Mouse (Mus musculus): ENCODE data around the gene Ulk4.
A peak's percentile ranks its signal among the peaks of the same experiment; 100 is the strongest.

The Ulk4 gene

DNA sequence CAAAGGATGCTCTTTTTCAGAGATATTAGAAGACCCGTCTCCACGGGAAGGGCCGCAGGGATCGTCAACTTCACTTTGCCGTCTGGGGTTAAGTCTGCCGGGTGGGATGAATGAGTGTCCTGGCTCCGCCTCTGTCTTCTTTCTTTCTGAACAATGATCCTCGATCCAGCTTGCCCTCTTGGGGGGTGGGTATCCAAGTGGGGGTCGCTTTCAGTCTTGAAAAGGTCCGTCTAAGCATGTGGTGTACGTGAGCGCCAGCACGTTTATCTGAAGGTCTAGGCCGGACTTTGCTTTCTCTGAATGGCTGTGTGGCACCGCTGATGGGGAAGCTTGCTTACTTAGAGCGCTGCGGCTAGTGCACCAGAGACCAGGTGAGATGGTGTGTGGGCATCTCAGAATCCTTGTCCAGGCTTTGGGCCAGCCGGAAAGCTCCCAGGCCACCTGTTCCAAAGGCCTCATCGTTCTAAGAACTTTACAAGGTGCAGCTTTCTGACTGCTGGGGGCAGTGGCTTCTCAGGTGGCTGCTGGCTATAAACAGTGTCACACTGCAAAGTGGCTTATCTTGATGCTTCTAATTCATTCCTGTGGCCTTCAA, 23.1 kb upstream of the Ulk4 start:
- no peak for DNase-seq (ENCODE audit: low read depth, low spot score)

DNA sequence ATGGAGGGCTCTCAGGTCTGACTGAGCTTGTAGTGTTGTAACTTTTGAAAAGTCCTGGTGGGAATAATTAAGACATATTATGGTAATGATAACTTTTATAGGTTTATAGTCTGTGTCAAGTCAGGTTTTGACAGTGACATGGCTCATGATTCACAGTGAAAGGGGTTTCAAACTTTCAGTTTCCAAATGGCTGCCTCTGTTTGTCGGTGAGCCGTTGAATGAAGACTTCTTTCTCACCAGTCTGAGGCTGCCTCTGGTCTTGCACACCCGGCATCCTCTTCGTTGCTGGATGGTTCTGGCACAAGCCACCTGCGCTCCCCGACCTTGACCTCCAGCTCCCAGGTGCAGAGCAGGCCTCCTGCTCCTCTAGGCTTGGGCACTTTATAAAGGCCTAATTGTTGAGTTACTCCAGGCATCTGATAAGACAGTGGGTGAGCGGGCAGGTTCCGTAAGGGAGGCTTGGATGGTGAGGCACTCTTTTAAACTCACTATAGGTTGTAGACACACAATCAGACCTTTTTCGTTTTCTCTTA, 22.3 kb upstream of the Ulk4 start:
- DNase-seq (ENCODE audit: low read depth, low spot score), result peak; percentile 52

DNA sequence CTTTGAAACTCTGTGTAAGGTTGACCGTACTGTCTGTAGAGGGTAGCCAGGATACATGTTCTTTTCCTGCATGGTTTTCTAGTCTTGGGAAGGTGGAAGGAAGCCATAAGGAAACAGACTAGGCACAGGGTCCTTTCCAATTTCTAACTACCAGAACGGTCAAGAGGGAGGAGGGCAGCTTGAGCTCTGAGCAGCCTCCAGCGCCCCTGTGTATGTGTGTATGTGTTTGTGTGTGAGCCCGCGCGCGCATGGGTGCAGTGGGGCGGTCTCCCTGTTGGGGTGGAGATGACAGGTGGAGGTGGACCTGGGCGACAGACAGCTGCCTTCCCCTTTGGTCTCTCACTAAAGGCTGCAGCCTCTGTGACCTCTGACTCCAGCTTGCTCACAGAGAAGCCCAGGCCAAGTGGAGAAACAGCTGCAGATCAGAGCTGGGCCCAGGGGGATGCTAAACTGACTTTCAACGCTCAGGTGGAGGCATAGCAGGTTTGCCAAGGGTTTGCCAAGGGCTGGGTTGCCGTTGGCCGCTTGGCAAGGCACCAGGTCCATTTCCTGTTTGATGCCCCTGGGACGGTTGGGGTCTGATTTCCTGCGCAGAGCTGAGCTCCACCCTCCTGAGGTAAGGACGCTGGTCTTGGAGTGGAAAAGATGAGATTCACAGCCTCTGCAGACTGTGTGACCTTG, 21.6 kb upstream of the Ulk4 start:
- DNase-seq (ENCODE audit: low read depth, low spot score), result no peak

DNA sequence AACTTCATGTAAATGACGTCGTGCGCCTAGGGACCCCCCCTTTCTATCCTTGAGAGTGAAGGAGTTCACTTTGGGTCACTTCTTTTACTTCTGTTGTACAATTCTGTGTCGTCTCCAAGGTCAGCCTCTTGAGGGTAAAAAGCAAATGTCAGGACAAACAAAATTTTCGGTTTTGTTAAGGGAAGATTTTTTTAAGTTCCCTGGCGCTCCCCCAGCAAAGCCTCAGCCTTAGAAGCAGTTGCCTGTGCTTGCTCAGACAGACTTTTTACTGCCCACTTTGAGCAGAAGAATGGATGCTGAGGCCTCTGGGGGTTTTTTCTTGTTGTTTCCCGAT, 21.0 kb upstream of the Ulk4 start:
- DNase-seq (ENCODE audit: low read depth, low spot score), result no peak

DNA sequence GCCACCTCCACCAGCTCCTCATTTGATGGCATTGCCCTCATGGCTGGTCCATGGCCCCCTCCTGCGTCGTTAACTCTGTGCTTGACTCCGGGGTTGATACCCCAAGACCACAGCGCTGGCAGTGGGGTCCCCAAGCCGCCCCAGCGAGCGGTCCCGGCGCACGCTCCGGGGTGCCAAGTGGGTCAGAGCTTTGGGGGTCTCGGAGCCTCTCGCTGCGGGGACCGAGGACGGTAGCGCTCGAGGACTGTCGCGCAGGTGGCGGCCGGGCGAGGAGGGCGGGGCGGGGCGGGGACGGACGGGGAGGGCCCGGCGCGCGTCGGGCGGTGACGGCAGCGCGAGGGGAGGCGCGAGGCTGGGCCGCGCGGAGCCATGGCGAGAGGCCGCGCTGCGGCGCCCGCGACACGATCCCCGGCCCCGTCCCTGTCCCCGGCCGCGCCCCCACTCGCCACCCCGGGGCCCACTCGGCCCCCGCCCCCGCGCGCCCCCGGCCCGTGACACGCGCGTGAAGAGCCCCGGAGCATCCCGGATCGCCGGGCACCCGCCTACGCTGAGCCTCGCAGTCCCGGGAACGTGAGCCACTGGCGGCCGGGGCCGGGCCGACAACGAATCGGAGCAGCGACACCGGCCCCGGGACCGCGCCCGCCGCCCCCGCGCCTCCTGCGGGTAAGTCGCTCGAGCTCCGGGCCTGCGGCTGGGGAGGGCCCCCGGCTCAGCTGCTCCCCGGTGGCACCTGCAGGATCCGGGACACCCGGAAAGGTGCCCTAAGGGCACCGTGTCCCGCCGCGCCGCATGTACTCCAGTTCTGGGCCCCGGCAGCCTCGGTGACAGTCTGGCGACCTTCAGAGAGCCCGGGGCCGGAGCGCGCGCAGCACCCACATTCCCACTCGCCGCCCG, 20.4 kb upstream of the Ulk4 start, which contains the start of gene Trak1:
Gene Trak1 (plus strand): TSS at position 332 of the 894 bp plus-strand sequence.
- no peak for DNase-seq (ENCODE audit: low read depth, low spot score)

DNA sequence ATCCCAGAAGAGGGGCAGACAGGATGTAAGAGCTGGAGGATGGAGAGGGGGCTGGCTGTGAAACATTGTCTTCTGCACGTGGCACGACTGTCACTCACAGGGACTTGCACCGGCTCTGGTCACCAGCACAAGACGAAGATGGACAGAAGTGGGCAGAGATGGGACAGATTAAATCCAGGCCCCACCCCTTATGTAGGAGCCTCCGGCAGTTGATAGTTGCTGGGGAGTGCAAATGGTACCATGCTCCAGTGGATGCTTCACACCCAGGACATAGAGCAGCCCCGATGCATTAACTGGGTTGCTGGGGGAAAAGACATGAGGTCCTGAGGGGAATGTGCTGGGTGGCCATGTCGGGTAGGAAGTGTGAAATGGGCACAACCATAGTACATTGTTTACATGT, 18.2 kb upstream of the Ulk4 start:
- no peak for DNase-seq (ENCODE audit: low read depth, low spot score)

DNA sequence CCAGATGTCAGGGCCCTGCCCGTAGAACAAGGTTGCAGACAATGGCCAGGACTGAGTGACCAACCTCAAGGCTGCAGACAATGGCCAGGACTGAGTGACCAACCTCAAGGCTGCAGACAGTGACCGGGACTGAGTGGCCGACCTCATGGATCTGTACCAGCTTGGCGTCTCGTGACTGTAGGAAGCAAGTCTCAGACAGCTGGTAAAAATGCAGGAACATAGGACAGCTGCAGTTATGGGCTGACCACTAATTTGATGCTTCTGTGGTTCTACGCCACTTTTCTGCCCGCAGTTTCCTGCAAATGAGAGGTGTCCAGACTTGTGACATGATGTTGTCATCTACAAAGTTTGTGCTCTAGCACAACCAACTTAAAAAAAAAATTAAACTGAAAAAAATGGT, 16.2 kb upstream of the Ulk4 start:
- no peak for DNase-seq (ENCODE audit: low read depth, low spot score)

DNA sequence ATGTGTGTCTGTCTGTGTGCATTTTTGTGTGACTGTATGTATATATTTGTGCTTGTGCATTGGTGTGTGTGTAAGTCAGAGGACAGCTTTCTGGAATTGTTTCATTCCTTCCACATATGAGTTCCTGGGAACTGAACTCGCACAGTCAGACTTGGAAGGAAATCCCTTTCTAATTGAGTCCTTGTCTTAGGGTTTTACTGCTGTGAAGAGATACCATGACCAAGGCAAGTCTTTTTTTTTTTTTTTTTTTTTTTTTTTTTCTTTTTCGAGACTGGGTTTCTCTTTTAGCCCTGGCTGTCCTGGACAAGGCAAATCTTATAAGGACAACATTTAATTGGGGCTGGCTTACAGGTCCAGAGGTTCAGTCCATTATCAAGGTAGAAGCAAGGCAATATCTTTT, 14.3 kb upstream of the Ulk4 start:
- no peak for DNase-seq (ENCODE audit: low read depth, low spot score)

DNA sequence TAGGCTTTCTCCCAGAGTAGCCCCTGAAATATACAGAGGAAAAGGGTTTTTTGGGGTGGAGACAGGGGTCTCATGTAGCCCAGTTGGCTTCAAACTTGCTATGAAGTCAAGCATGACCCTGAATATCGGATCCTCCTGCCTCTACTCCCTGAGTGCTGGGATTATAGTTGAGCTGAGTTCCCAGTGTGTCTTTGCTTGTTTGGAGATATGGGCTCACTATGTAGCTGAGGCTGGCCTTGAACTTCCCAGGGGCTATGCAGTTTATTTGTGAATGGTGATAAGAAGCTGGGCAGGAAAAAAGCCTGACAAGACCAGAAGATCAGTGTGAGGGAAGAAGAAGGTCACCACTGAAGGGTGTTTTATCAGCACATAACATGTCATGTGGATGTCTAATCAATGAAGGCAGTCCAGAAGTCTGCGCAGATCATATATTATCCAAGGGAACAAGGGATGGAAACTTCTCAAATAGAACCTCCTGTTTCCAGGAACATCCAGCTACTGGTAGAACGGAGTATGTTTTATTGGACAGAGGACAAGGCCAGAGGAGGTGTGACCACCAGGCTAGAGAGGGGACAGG, 9.4 kb upstream of the Ulk4 start:
- DNase-seq (ENCODE audit: low read depth, low spot score), result no peak

DNA sequence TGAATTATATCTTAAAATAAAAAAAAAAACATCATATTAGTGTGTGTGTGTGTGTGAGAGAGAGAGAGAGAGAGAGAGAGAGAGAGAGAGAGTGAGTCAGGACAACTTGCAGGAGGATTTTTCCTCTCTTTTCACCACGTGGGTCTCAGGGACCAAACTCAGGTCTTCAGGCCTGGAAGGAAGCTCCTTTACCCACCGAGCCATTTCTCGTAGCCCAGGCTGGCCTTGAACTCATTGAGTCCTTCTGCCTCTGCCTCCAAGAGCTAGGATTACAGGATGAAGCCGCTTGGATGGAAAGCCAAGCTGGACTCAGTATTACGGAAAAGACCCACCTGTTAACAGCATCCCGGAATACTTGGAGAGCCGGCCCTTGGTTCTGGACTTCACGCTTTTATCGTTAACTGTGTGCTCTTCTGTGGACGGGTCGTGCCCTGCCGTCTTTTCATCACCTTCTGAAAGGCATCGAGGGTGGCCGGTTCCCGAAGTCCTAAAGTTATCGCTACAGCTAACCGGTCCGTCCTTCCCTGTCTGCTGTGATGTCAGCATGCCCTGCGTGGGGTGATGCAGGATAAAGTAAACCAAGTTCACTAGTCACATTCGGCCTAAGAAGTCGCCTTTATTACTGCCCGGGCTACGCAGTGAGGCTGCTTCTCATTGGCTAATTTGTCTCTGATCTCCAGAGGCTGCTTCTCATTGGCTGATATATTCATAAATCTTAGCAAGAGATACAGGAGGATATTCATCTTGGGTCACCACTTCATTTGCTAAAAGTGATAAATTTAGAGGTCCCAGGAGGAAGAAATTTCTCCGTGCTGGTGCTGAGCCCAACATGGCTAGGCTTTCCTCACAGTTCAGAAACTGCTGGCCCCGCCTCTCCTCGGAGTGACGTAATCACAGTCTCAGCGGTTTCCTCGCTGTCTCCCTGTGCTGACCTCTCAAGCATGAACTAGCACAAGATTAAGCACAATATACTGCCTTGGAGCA, 8.6 kb upstream of the Ulk4 start:
- peak; percentile 58 for DNase-seq (ENCODE audit: low read depth, low spot score)

DNA sequence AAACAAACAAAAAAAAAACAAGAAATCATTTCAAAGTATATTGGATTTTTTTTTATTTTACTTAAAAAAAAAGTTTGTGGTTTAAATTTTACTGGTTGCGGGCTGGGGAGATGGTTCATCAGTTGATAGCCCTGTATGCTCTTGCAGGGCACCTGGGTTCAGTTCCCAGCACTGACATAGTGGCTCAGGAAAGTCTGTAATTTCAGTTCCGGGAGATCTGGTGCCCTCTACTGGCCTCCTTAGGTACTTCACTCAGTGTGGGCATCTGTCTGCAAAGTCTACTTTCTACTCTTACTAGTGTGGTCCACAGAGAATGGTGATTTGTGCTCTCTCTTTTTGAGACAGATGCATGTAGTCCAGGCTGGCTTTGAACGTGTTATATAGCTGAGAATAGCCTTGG, 7.4 kb upstream of the Ulk4 start:
- DNase-seq (ENCODE audit: low read depth, low spot score), result peak; percentile 81

DNA sequence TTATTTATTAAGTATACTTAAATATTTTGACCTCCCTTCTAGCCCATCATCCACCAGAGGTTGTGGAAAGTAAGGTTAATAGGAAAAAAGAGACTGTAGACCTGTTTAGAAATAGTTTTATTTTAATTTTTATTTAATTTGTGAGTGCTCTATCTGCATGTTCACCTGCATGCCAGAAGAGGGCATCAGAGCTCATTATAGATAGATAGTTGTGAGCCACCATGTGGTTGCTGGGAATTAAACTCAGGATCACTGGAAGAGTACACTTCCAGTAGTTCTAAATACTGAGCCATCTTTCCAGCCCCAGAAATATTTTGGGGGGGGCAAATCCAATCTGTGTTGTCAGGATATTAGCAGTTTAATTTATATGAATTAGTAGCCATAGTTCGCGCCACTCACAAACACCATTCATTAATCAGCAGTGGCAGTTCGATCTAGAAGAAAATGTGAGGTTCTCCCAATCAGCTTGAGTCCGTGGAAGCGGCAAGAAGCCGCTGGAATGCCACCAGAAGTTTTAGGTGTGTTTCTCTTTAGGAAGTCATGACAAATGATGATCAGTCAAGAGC, 6.7 kb upstream of the Ulk4 start:
- peak; percentile 63 for DNase-seq (ENCODE audit: low read depth, low spot score)

DNA sequence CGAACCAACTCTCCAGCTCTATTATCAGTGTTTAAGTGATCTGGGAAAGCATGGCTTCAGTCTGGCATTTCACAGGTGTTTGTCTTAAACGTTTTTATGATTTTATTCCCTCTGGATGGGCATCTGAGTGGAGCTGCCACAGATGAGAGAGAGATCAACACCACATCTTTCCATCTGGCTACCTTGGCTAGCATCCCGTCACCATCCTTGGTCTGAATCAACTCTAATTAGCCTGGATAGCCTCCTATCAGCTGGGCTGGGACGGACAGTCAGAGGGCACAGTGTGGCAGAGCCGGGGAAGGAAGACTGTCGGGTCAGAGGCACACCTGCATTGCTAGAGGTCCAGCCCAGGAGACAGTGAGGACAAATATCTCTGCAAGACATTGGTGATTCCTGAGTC, 4.9 kb upstream of the Ulk4 start:
- no peak for DNase-seq (ENCODE audit: low read depth, low spot score)

DNA sequence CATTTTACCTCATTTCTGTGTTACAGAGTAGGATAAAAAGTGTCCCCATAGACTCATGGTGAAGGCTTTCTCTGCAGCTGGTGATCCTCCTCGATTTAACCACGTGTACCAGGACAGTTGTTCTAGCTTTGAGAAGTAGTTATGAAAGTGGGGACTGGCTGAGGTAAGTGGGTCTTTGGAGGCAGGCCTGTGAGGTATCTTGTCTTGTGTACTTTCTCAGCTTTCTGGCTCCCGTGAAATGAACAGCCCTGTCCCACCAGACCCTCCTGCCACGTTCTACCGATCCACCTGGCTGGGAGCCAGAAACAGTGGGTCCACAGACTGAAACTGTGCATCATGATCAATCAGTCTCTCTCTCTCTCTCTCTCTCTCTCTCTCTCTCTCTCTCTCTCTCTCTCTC, 2.2 kb upstream of the Ulk4 start:
- no peak for DNase-seq (ENCODE audit: low read depth, low spot score)

DNA sequence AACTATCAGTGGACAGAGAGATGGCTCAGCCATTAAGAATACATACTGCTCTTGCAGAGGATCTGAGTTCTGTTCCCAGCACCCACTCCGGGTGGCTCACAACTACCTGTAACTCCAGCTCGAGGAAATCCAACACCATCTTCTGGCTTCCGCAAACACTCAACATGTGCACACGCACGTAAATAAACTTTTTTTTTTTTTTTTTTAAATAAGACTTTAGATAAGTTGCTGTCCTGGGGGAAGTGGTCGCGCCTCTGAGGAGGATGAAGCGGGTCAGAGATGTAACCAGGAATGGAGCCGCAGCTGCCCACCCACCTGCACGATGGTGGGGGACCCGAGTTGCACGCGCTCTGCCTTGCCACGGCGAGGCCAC, 266 bp downstream of the Ulk4 start:
- DNase-seq (ENCODE audit: low read depth, low spot score), result no peak

DNA sequence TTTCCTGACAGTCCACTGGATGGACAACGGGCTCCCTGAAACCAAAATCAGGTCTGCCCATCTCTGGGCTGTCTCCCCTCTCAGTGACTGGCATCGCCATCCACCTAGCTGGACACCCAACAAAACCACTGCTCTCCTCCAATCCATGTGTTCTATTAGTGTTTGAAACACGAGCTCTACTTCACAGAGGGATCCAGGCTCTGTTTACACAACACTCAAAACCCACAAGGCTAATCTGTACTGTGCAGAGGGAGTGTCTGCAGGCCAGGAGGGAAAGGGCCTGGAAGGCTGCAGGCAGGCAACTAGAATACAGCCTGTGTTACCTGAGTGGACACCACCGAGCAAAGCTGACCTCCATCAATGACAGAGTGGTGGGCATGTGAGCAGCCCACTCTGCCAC, 5.4 kb downstream of the Ulk4 start:
- no peak for DNase-seq (ENCODE audit: low read depth, low spot score)

DNA sequence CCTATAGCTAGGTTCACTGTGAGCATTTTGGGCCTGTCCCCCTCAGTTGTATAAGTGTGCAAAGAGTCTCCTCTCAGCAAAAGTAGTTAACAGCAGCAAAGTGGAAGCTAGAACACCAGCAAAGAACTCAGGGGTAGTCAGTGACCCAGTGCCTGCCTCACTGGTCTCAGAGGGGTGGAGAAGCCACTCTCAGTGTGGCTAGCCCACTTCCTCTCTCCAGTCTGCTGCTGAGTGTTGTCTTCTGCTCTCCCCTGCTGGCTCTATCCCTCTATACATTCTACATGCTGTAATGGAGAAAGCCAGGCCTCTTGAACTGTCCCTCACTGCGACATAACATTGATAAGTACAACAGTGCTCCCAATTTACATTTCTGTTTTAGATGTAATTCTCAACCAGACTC, 5.8 kb downstream of the Ulk4 start:
- no peak for DNase-seq (ENCODE audit: low read depth, low spot score)

DNA sequence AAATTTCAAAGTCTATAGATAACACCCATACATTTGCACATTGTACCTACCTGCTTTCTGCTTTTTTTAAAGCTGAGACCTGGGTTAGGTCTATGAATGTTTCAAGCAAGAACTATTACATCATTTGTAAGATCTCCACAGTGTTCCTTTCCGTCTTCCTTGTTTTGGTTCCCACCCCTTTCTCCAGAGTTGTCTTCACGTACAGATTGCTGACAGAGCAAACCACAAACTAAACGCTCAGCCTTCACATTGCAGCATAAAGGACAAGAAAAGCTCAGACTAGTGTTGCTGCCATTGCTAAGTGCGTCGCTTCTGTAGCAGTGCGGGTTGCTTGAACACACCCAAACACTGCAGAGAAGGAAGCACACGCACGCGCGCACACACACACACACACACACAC, 11.7 kb downstream of the Ulk4 start:
- no peak for DNase-seq (ENCODE audit: low read depth, low spot score)

DNA sequence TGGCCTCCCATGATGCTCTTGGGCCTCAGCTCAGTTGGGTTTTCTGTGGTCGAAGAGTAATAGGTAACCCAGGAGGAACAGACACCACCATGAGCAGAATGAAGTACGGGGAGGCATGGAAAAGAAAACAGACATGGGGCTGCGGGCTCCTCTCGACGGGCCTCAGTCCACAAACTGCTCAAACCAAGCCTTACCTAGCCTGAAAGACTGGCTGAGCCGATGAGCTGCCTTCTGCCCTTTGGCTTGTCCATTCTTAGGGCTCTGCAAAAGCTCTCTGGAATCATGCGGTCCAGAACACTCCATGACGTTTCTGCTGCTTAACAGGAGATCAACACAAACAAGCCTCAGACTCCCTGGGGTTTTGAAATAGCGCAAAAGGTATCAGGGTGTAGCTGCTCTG, 19.9 kb downstream of the Ulk4 start:
- DNase-seq (ENCODE audit: low read depth, low spot score), result no peak

DNA sequence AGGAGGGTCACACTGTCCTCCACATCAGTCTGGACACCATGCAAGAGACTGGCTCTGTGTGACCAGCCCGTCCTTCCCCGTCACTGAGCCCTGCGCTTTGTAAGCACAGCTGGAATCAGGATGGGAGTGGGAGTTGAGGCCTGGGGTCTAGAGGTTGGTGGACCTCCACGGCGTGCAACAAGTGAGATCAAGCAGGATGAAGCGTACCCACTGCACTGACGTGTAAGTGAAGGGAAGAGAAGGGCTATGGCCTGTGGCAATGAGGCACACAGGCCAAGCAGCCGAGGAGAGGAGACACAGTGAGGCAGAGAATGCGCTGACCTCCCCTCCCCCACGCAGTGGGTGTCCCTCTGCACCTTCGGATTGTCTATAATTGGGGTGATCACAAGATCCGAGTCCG, 22.2 kb downstream of the Ulk4 start:
- no peak for DNase-seq (ENCODE audit: low read depth, low spot score)

DNA sequence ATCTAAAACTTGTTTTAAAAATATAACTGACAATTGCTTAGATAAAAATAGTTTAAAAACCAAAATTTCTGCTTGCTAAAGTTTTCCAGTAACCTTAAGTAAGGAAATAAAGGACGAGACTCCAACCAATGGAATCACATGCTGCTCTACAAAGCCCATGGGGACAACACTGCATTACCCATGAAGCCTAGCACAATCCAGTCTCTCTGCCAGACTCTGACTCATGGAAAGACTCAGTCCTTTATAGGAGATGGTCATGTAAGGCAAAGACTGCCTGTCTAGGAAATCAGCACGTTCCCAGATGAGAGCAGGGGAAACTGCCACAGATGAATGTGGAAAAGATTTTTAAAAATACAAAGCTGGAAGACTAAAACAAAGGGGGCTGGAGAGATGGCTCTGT, 23.0 kb downstream of the Ulk4 start:
- no peak for DNase-seq (ENCODE audit: low read depth, low spot score)

All from ES-CJ7 (cell line).